Mouse (Mus musculus): Measurements from ENCODE around the gene Ugt1a10. TPM values are rescaled to one million over a fixed set of nuclear protein-coding genes. Genes with fewer than 3 reads are reported as not detected.

The Ugt1a10 gene
- polyA plus RNA-seq, 1 experiment from 2014 or later: 0.21 TPM

DNA sequence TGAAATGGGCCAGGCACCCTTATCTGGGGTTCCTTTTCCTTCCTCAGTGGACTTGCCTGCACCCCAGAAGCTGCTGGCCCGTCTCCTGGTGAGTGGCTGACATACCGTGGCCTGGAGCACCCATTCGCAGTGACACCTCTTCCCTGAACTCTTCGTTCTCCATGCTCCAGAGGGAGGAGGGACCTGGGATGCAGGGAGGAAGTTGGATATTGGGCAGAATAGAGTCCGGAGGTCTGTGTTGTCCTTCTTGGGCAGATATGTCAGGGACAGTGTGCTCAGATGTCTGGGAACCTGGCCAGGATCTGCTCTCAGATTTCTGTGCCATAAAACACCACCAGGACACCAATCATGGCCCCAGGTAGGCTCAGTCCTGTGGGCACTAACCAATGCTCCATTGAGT, 184.9 kb downstream of the Ugt1a10 start:
- Histone ChIP-seq H3K9ac (replicated peaks) (no peak overlapping the region), H3K4me1 (ENCODE audit: insufficient read depth) (no peaks in the 10 kb centered on the region; the same call in 1 of the 2 replicates), H3K4me2 (ENCODE audit: low read depth, low read length) (no peak overlapping the region), H3K4me3 (ENCODE audit: low read depth, low read length) (no peak overlapping the region), H3K27ac (ENCODE audit: low read depth) (no peak overlapping the region), H3K9me3 (ENCODE audit: low read length) (peaks cover 35% of the 10 kb centered on the region), H3K36me3 (replicated peaks; ENCODE audit: insufficient read depth, low read length) (no peaks in the 10 kb centered on the region), H3K27me3 (ENCODE audit: insufficient read depth, low read length) (no peaks in the 10 kb centered on the region)
- ATAC-seq: no peak
- no peak for DNase-seq
- WGBS (ENCODE audit: insufficient replicate concordance): 60% methylated on average over 5 of the region's 5 CpGs
- TF ChIP-seq CTCF (IDR thresholded peaks at IDR 0.05; ENCODE audit: low read depth) (no peak), EP300 (IDR thresholded peaks at IDR 0.05; ENCODE audit: low read depth) (no peak)

DNA sequence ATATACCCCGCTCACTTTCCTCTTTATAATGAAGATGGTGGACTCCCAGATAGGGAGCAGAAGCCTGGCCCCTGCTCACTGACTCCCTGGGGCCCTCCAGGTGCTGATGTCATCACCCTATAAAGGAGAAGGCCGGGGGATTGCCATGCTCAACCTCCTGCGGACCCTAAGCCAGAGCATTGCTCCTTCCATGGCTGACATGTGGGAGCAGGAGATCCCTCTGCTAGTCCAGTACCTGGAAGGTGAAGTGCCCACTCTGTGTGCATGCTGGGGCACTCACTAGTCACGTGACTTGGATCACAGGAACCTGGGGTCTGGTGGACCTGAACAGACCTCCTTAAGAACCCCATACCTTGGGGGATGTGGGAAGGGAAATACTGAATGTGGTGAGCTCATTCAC, 185.4 kb downstream of the Ugt1a10 start:
- Histone ChIP-seq H3K4me3 (ENCODE audit: low read depth, low read length) (no peak overlapping the region), H3K4me2 (ENCODE audit: low read depth, low read length) (no peak overlapping the region), H3K9me3 (ENCODE audit: low read length) (peaks cover 29% of the 10 kb centered on the region), H3K4me1 (ENCODE audit: insufficient read depth) (no peaks in the 10 kb centered on the region; the same call in 1 of the 2 replicates), H3K36me3 (replicated peaks; ENCODE audit: insufficient read depth, low read length) (no peaks in the 10 kb centered on the region), H3K27ac (ENCODE audit: low read depth) (no peak overlapping the region), H3K9ac (replicated peaks) (no peak overlapping the region), H3K27me3 (ENCODE audit: insufficient read depth, low read length) (no peaks in the 10 kb centered on the region)
- ATAC-seq (no peak), DNase-seq (no peak)
- no peak for TF ChIP-seq CTCF (IDR thresholded peaks at IDR 0.05; ENCODE audit: low read depth)
- TF ChIP-seq EP300 (IDR thresholded peaks at IDR 0.05; ENCODE audit: low read depth): no peak
- 55% methylated on average over 4 of the region's 4 CpGs for WGBS (ENCODE audit: insufficient replicate concordance)

DNA sequence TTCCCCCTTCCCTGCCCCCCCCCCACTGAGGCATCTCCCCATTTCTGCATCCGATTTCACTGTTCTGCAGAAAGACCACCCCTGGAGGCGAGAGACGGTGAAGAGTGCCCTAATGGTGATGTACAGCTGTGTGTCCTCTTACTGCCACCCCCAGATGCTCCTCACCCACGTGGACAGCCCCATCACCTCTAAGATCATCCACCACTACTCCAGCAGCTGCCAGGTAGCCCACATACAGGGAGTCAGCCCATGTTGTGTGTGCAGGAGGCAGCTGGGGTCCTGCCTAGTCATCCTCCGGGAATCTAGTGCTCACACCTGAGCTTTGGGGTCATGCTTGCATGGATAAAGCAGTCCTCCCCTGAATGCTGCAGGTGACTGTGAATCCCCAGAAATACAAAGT, 188.7 kb downstream of the Ugt1a10 start:
- ATAC-seq (no peak), DNase-seq (no peak)
- TF ChIP-seq EP300 (IDR thresholded peaks at IDR 0.05; ENCODE audit: low read depth): no peak
- no peak for TF ChIP-seq CTCF (IDR thresholded peaks at IDR 0.05; ENCODE audit: low read depth)
- Histone ChIP-seq H3K4me2 (ENCODE audit: low read depth, low read length) (no peak overlapping the region), H3K9me3 (ENCODE audit: low read length) (peaks cover 23% of the 10 kb centered on the region), H3K4me3 (ENCODE audit: low read depth, low read length) (no peak overlapping the region), H3K36me3 (replicated peaks; ENCODE audit: insufficient read depth, low read length) (no peaks in the 10 kb centered on the region), H3K4me1 (ENCODE audit: insufficient read depth) (no peaks in the 10 kb centered on the region), H3K9ac (replicated peaks) (no peak overlapping the region), H3K27ac (ENCODE audit: low read depth) (no peak overlapping the region), H3K27me3 (ENCODE audit: insufficient read depth, low read length) (no peaks in the 10 kb centered on the region)
- WGBS (ENCODE audit: insufficient replicate concordance): 57% methylated on average over 5 of the region's 5 CpGs

DNA sequence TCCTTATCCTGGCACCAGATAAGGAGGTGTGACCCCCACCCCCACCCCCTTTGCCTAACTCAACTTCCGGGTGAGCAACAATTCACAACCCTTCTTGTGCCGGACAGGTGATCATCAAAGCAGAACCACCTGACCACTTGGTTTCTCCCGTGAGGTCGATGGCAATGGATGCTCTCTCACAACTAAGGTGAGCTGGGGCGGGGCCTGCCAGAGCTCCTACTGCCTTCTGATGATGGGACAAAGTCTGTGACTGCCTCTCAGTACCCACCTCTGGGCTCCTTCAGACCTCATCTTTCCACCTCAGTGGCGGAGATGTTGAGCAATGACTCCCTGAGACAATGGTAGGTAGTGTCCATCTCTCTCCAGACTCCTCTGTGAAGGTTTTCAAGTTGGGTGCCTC, 190.7 kb downstream of the Ugt1a10 start:
- Histone ChIP-seq H3K27me3 (ENCODE audit: insufficient read depth, low read length) (no peaks in the 10 kb centered on the region), H3K27ac (ENCODE audit: low read depth) (no peak overlapping the region), H3K4me2 (ENCODE audit: low read depth, low read length) (no peak overlapping the region), H3K9me3 (ENCODE audit: low read length) (peaks cover 21% of the 10 kb centered on the region), H3K9ac (replicated peaks) (no peak overlapping the region), H3K4me1 (ENCODE audit: insufficient read depth) (no peaks in the 10 kb centered on the region), H3K36me3 (replicated peaks; ENCODE audit: insufficient read depth, low read length) (no peaks in the 10 kb centered on the region), H3K4me3 (ENCODE audit: low read depth, low read length) (no peak overlapping the region)
- TF ChIP-seq CTCF (IDR thresholded peaks at IDR 0.05; ENCODE audit: low read depth) (no peak), EP300 (IDR thresholded peaks at IDR 0.05; ENCODE audit: low read depth) (no peak)
- ATAC-seq (no peak), DNase-seq (no peak)
- 67% methylated on average over 6 of the region's 6 CpGs for whole genome bisulfite sequencing (ENCODE audit: insufficient replicate concordance)

DNA sequence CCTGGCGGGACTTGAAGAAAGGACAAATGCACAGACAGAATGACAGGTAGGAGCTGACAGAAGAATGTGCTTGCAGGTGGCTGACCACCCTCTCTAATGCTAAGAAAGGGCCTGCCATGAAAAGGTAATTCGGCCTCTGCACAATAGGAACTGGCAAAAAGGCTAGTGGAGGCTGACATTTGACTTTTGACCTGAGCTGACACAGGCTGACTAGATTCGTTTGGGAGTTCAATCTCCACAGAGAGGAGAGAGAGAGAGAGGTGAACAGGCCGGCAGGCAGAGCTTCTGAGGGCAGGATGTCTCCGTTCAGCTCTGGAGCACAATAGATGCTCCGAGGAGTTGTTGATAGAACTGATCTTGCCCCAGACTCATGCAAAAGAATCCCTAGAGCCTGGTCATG, 191.2 kb downstream of the Ugt1a10 start:
- TF ChIP-seq CTCF (IDR thresholded peaks at IDR 0.05; ENCODE audit: low read depth): no peak
- TF ChIP-seq EP300 (IDR thresholded peaks at IDR 0.05; ENCODE audit: low read depth): no peak
- Histone ChIP-seq H3K9ac (replicated peaks) (no peak overlapping the region), H3K4me2 (ENCODE audit: low read depth, low read length) (no peak overlapping the region), H3K36me3 (replicated peaks; ENCODE audit: insufficient read depth, low read length) (no peaks in the 10 kb centered on the region), H3K27ac (ENCODE audit: low read depth) (no peak overlapping the region), H3K4me1 (ENCODE audit: insufficient read depth) (no peaks in the 10 kb centered on the region), H3K9me3 (ENCODE audit: low read length) (peaks cover 21% of the 10 kb centered on the region), H3K27me3 (ENCODE audit: insufficient read depth, low read length) (no peaks in the 10 kb centered on the region), H3K4me3 (ENCODE audit: low read depth, low read length) (no peak overlapping the region)
- ATAC-seq (no peak), DNase-seq (no peak)
- WGBS (ENCODE audit: insufficient replicate concordance): 40% methylated on average over 6 of the region's 6 CpGs

DNA sequence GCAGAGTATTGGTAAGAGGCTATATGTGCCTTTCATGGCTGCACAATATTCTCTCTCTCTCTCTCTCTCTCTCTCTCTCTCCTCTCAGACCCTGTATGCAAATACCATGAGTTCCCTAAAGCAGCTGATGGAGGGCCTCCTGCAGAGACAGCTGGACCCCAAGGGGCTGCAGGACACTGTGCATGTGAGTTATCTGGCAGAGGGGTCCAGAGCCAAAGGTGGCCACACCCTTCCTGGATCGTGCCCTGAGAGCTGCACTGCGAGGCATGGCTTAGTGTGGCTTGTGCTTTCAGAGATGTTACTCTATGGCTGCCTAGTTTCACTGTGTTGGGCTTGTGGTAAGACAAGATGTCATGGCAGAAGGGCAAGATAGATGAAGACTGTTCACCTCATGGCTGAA, 192.5 kb downstream of the Ugt1a10 start:
- H3K9ac ChIP-seq (replicated peaks): no peak overlapping the region
- no peak for TF ChIP-seq EP300 (IDR thresholded peaks at IDR 0.05; ENCODE audit: low read depth)
- TF ChIP-seq CTCF (IDR thresholded peaks at IDR 0.05; ENCODE audit: low read depth): no peak
- H3K4me2 ChIP-seq (ENCODE audit: low read depth, low read length): no peak overlapping the region
- H3K27me3 ChIP-seq (ENCODE audit: insufficient read depth, low read length): no peaks in the 10 kb centered on the region
- peaks cover 23% of the 10 kb centered on the region for H3K9me3 ChIP-seq (ENCODE audit: low read length)
- 44% methylated on average over 2 of the region's 2 CpGs for WGBS (ENCODE audit: insufficient replicate concordance)
- DNase-seq (no peak), ATAC-seq (no peak)
- H3K4me3 ChIP-seq (ENCODE audit: low read depth, low read length): no peak overlapping the region
- no peak overlapping the region for H3K27ac ChIP-seq (ENCODE audit: low read depth)
- peaks cover under 1% of the 10 kb centered on the region; the same call in 1 of the 2 replicates for H3K4me1 ChIP-seq (ENCODE audit: insufficient read depth)
- no peaks in the 10 kb centered on the region for H3K36me3 ChIP-seq (replicated peaks; ENCODE audit: insufficient read depth, low read length)

DNA sequence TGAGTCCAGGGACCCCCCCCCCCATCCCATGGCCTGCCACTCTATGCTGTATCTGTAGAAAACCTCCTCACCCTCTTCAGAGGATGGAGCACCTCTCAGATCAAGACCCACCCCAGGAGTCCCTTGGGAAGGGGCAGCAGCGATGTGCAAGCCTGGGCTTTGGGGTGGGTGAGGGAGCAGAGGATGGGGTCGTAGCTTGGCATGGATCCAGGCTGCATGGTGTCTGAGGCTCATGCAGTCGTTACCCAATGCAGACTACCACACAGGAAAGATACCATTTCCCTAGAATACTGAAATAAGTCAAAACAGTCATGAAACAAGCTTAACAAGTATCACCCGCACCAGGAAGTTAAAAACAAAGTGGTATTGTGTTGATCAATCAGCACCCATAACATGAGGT, 193.5 kb downstream of the Ugt1a10 start:
- Histone ChIP-seq H3K4me1 (ENCODE audit: insufficient read depth) (peaks cover 10% of the 10 kb centered on the region), H3K27me3 (ENCODE audit: insufficient read depth, low read length) (no peaks in the 10 kb centered on the region), H3K9me3 (ENCODE audit: low read length) (peaks cover 23% of the 10 kb centered on the region), H3K27ac (ENCODE audit: low read depth) (no peak overlapping the region), H3K9ac (replicated peaks) (no peak overlapping the region), H3K4me2 (ENCODE audit: low read depth, low read length) (no peak overlapping the region), H3K36me3 (replicated peaks; ENCODE audit: insufficient read depth, low read length) (no peaks in the 10 kb centered on the region), H3K4me3 (ENCODE audit: low read depth, low read length) (no peak overlapping the region)
- TF ChIP-seq CTCF (IDR thresholded peaks at IDR 0.05; ENCODE audit: low read depth): no peak
- TF ChIP-seq EP300 (IDR thresholded peaks at IDR 0.05; ENCODE audit: low read depth): no peak
- DNase-seq (no peak), ATAC-seq (no peak)
- 58% methylated on average over 4 of the region's 4 CpGs for WGBS (ENCODE audit: insufficient replicate concordance)
